Mouse (Mus musculus): ENCODE measurements around the gene Gm45711.

- TF ChIP-seq RAD21 (IDR thresholded peaks at IDR 0.05; ENCODE audit: low read depth, low read length) (no peak), KAT2A (IDR thresholded peaks at IDR 0.05; ENCODE audit: insufficient replicate concordance, low read length) (no peak), CHD1 (IDR thresholded peaks at IDR 0.05; ENCODE audit: low read depth, low read length) (no peak), CTCF (conservative IDR thresholded peaks at IDR 0.05 in 1 of 2, IDR thresholded peaks at IDR 0.05 in 1 of 2; ENCODE audit: low read depth in 2 of 2, low read length in 2 of 2) (no peak), HCFC1 (IDR thresholded peaks at IDR 0.05; ENCODE audit: low read depth, low read length) (no peak), POLR2A (IDR thresholded peaks at IDR 0.05; ENCODE audit: low read depth, low read length) (no peak), RCOR1 (conservative IDR thresholded peaks at IDR 0.05; ENCODE audit: low read depth, low read length) (no peak)
Observed at GRCm38 (mm10) chr8:104334196-104334595, 24.3 kb upstream of the Gm45711 start.
